Mouse (Mus musculus): Measurements from ENCODE around the gene Olfr1420. TPM values are rescaled to one million over a fixed set of nuclear protein-coding genes. Genes with fewer than 3 reads are reported as not detected.
"Not testable (repeated sequence)": the region's sequence is repeated elsewhere in the genome, so short reads cannot be mapped to it uniquely, and the experiment has no call there.

The Olfr1420 gene
- polyA plus RNA-seq, 1 experiment from 2014 or later, result not detected

GRCm38 (mm10) chr19:11926380-11926779 lies 40.0 kb downstream of the Olfr1420 start:
- ATAC-seq (replicated peaks; ENCODE audit: low FRiP score), result no peak
- WGBS, result 95% methylated on average over 2 of the region's 2 CpGs
- Histone ChIP-seq H3K9me3 (ENCODE audit: control insufficient read depth, low read length) (no peaks in the 10 kb centered on the region), H3K27me3 (ENCODE audit: control insufficient read depth, insufficient read depth, low read length) (no peaks in the 10 kb centered on the region), H3K4me3 (ENCODE audit: low read depth, low read length) (no peak overlapping the region), H3K27ac (ENCODE audit: low read depth, low read length) (no peak overlapping the region), H3K9ac (ENCODE audit: low read length) (no peak overlapping the region), H3K4me1 (replicated peaks; ENCODE audit: control insufficient read depth, insufficient read depth, low read length) (no peaks in the 10 kb centered on the region), H3K36me3 (ENCODE audit: control insufficient read depth, insufficient read depth, low read length) (peaks cover 9% of the 10 kb centered on the region; the same call in 1 of the 2 replicates), H3K4me2 (ENCODE audit: low read depth, low read length, severe bottlenecking) (no peak overlapping the region)
- DNase-seq (ENCODE audit: low spot score), result no peak

- DNase-seq (ENCODE audit: low spot score) (no peak), ATAC-seq (replicated peaks; ENCODE audit: low FRiP score) (no peak)
- Histone ChIP-seq H3K4me2 (ENCODE audit: low read depth, low read length, severe bottlenecking) (no peak overlapping the region), H3K27ac (ENCODE audit: low read depth, low read length) (no peak overlapping the region), H3K4me1 (replicated peaks; ENCODE audit: control insufficient read depth, insufficient read depth, low read length) (no peaks in the 10 kb centered on the region), H3K27me3 (ENCODE audit: control insufficient read depth, insufficient read depth, low read length) (no peaks in the 10 kb centered on the region), H3K9me3 (ENCODE audit: control insufficient read depth, low read length) (no peaks in the 10 kb centered on the region), H3K36me3 (ENCODE audit: control insufficient read depth, insufficient read depth, low read length) (peaks cover 8% of the 10 kb centered on the region; the same call in 1 of the 2 replicates), H3K9ac (ENCODE audit: low read length) (no peak overlapping the region), H3K4me3 (ENCODE audit: low read depth, low read length) (no peak overlapping the region)
- 88% methylated on average over 4 of the region's 4 CpGs for WGBS
These were observed 41.8 kb downstream of the Olfr1420 start for GRCm38 (mm10) chr19:11928025-11928748.

- H3K4me3 ChIP-seq (ENCODE audit: low read depth, low read length); H3K9me3 ChIP-seq (ENCODE audit: control insufficient read depth, low read length); DNase-seq (ENCODE audit: low spot score); H3K27ac ChIP-seq (ENCODE audit: low read depth, low read length); H3K27me3 ChIP-seq (ENCODE audit: control insufficient read depth, insufficient read depth, low read length); ATAC-seq (replicated peaks; ENCODE audit: low FRiP score); H3K4me2 ChIP-seq (ENCODE audit: low read depth, low read length, severe bottlenecking); H3K4me1 ChIP-seq (replicated peaks; ENCODE audit: control insufficient read depth, insufficient read depth, low read length); H3K9ac ChIP-seq (ENCODE audit: low read length); H3K36me3 ChIP-seq (ENCODE audit: control insufficient read depth, insufficient read depth, low read length): not testable (repeated sequence)
- WGBS, result 95% methylated on average over 9 of the region's 9 CpGs
These were observed 60.1 kb downstream of the Olfr1420 start for GRCm38 (mm10) chr19:11946460-11946859.

Small RNAs within 50 kb of the gene (microRNA-seq; reads per million reads assigned to microRNA genes)
- 9.3 reads per million, percentile 3 among the genes with 10 or more reads in this experiment for gene Mir6994 (ENCODE audit: insufficient number of aligned reads)

Other genes with a start within 250 kb of the Olfr1420 start
- not detected in 2 replicates for gene Ms4a3, start 245.7 kb upstream of the Olfr1420 start, polyA plus RNA-seq (2014; fragmentation: Nextera tagmentation; extraction: Ambion mirVana)
- not detected in 2 replicates for gene Oosp2, start 226.0 kb upstream of the Olfr1420 start, polyA plus RNA-seq (2014; fragmentation: Nextera tagmentation; extraction: Ambion mirVana)
- not detected in 2 replicates for gene Oosp1, start 195.4 kb upstream of the Olfr1420 start, polyA plus RNA-seq (2014; fragmentation: Nextera tagmentation; extraction: Ambion mirVana)
- not detected in 2 replicates for gene Oosp3, start 189.5 kb upstream of the Olfr1420 start, polyA plus RNA-seq (2014; fragmentation: Nextera tagmentation; extraction: Ambion mirVana)
- not detected in 2 replicates for gene Gif, start 139.0 kb upstream of the Olfr1420 start, polyA plus RNA-seq (2014; fragmentation: Nextera tagmentation; extraction: Ambion mirVana)
- gene Mrpl16, start 116.2 kb upstream of the Olfr1420 start, polyA plus RNA-seq (2014; fragmentation: Nextera tagmentation; extraction: Ambion mirVana), result 54.3 and 54.9 TPM in 2 replicates
- 11.0 and 11.4 TPM in 2 replicates for gene Stx3, start 67.2 kb upstream of the Olfr1420 start, polyA plus RNA-seq (2014; fragmentation: Nextera tagmentation; extraction: Ambion mirVana)
- not detected in 2 replicates for gene Olfr1417, start 47.3 kb upstream of the Olfr1420 start, polyA plus RNA-seq (2014; fragmentation: Nextera tagmentation; extraction: Ambion mirVana)
- not detected in 2 replicates for gene Olfr1418, start 25.5 kb upstream of the Olfr1420 start, polyA plus RNA-seq (2014; fragmentation: Nextera tagmentation; extraction: Ambion mirVana)
- gene Olfr1419, start 11.5 kb upstream of the Olfr1420 start, polyA plus RNA-seq (2014; fragmentation: Nextera tagmentation; extraction: Ambion mirVana), result not detected in 2 replicates
- 33.0 and 35.5 TPM in 2 replicates for gene Patl1, start 25.8 kb downstream of the Olfr1420 start, polyA plus RNA-seq (2014; fragmentation: Nextera tagmentation; extraction: Ambion mirVana)
- 6.1 and 6.6 TPM in 2 replicates for gene Osbp, start 79.4 kb downstream of the Olfr1420 start, polyA plus RNA-seq (2014; fragmentation: Nextera tagmentation; extraction: Ambion mirVana)
- gene Olfr1423, start 154.8 kb downstream of the Olfr1420 start, polyA plus RNA-seq (2014; fragmentation: Nextera tagmentation; extraction: Ambion mirVana), result not detected in 2 replicates
- gene Olfr1424, start 176.1 kb downstream of the Olfr1420 start, polyA plus RNA-seq (2014; fragmentation: Nextera tagmentation; extraction: Ambion mirVana), result not detected in 2 replicates
- gene Olfr1425, start 191.2 kb downstream of the Olfr1420 start, polyA plus RNA-seq (2014; fragmentation: Nextera tagmentation; extraction: Ambion mirVana), result not detected in 2 replicates
- gene Olfr1426, start 205.4 kb downstream of the Olfr1420 start, polyA plus RNA-seq (2014; fragmentation: Nextera tagmentation; extraction: Ambion mirVana), result not detected in 2 replicates
- gene Olfr1427, start 216.8 kb downstream of the Olfr1420 start, polyA plus RNA-seq (2014; fragmentation: Nextera tagmentation; extraction: Ambion mirVana), result not detected in 2 replicates
- not detected in 2 replicates for gene Olfr1428, start 229.3 kb downstream of the Olfr1420 start, polyA plus RNA-seq (2014; fragmentation: Nextera tagmentation; extraction: Ambion mirVana)
- gene Olfr76, start 236.6 kb downstream of the Olfr1420 start, polyA plus RNA-seq (2014; fragmentation: Nextera tagmentation; extraction: Ambion mirVana), result not detected in 2 replicates